Mouse (Mus musculus): ENCODE measurements at regions not wholly inside any gene's neighbourhood (a gene's known extent, or its start where the extent isn't known, plus 50 kb on each side); places are given as distances from the start of the nearest gene placed in this dataset.

DNA sequence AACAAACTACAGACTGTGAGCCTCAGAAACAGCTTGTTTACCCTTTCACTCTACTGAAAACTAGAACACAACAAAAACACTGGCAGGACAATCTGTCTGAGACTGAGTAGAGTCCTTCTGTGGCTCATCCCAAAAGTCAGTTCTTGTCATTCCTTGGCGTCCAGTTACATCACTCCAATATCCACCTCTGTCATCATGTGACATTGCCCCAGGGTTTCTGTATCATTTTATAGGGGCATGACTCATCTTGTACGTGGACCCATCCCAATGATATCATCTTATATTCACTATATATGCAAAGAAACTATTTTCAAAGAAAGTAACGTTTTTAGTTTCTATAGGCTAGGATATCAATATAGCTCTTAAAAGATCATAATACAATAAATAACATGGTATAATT is 152.3 kb downstream of the Dkk2 start:
- no peaks in the 10 kb centered on the region for H3K9me3 ChIP-seq
- no peak overlapping the region for H3K4me3 ChIP-seq
- no peak overlapping the region for H3K27ac ChIP-seq (replicated peaks)
- no peaks in the 10 kb centered on the region for H3K36me3 ChIP-seq
- no peak for ATAC-seq (replicated peaks)
- no peak overlapping the region for H3K4me2 ChIP-seq (replicated peaks)
- 82% methylated on average over 3 of the region's 3 CpGs for WGBS
- H3K27me3 ChIP-seq, result no peaks in the 10 kb centered on the region
- no peaks in the 10 kb centered on the region for H3K4me1 ChIP-seq
- H3K9ac ChIP-seq (replicated peaks), result no peak overlapping the region

DNA sequence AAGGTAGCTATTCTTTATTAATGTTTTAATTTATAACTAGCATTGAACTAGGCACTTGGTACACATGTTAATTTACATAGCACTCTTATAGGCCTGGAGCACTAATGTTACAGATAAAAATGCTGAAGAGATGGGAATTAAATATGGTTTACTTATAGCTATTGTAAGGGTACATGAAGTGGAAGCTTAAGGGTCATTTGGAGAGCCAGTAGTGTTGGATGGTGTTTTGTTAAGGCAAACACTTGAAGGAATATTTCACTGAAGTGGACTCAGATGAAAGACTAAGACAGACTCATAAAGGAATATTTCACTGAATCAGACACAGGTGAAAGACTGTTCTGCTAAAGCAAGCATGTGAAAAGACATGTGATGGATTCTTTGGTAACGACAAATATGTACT is 172.7 kb downstream of the Dkk2 start:
- H3K4me2 ChIP-seq (replicated peaks), result no peak overlapping the region
- no peaks in the 10 kb centered on the region for H3K36me3 ChIP-seq
- no peak overlapping the region for H3K4me3 ChIP-seq
- no peaks in the 10 kb centered on the region for H3K27me3 ChIP-seq
- ATAC-seq (replicated peaks), result no peak
- H3K4me1 ChIP-seq, result no peaks in the 10 kb centered on the region
- 89% methylated on average over 1 of the region's 1 CpGs for WGBS
- no peak overlapping the region for H3K9ac ChIP-seq (replicated peaks)
- H3K9me3 ChIP-seq, result no peaks in the 10 kb centered on the region
- no peak overlapping the region for H3K27ac ChIP-seq (replicated peaks)

DNA sequence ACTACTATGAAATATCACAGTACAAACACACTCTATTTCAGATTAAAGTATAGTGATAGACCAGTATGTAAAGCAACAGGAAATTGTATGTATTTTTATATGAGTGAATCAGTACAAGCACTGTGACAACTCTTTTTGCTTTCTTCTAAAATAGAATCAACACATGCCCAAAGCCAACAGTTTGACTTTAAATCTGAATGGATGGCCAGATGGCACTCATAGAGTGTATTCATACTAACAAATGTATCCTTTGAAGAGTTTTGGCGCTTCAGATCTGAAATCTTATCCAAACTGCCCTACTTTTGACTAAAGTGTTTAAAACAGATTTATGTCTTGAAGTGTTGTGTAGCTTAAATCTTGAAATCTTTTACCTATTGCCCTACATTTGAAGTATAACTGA is 184.5 kb downstream of the Dkk2 start:
- Histone ChIP-seq H3K36me3 (no peaks in the 10 kb centered on the region), H3K27ac (replicated peaks) (no peak overlapping the region), H3K4me1 (no peaks in the 10 kb centered on the region), H3K4me2 (replicated peaks) (no peak overlapping the region), H3K4me3 (no peak overlapping the region), H3K9ac (replicated peaks) (no peak overlapping the region), H3K9me3 (no peaks in the 10 kb centered on the region), H3K27me3 (no peaks in the 10 kb centered on the region)
- ATAC-seq (replicated peaks), result no peak; the same call in 1 of the 2 replicates
- WGBS, result 69% methylated on average over 1 of the region's 1 CpGs

- Histone ChIP-seq H3K36me3 (no peaks in the 10 kb centered on the region), H3K9ac (replicated peaks) (no peak overlapping the region), H3K4me2 (replicated peaks) (no peak overlapping the region), H3K4me3 (no peak overlapping the region), H3K27ac (replicated peaks) (no peak overlapping the region), H3K4me1 (no peaks in the 10 kb centered on the region), H3K9me3 (no peaks in the 10 kb centered on the region), H3K27me3 (no peaks in the 10 kb centered on the region)
- 82% methylated on average over 10 of the region's 10 CpGs for WGBS
- ATAC-seq (replicated peaks), result no peak
Observed at GRCm38 (mm10) chr3:132274786-132275185, 189.7 kb downstream of the Dkk2 start.

GRCm38 (mm10) chr3:132277771-132278170 is 192.7 kb downstream of the Dkk2 start:
- Histone ChIP-seq H3K27me3 (no peaks in the 10 kb centered on the region), H3K9ac (replicated peaks) (no peak overlapping the region), H3K27ac (replicated peaks) (no peak overlapping the region), H3K4me2 (replicated peaks) (no peak overlapping the region), H3K4me1 (no peaks in the 10 kb centered on the region), H3K4me3 (no peak overlapping the region), H3K9me3 (no peaks in the 10 kb centered on the region), H3K36me3 (no peaks in the 10 kb centered on the region)
- WGBS, result 80% methylated on average over 1 of the region's 1 CpGs
- no peak for ATAC-seq (replicated peaks)

GRCm38 (mm10) chr3:132287714-132288113 is 202.6 kb downstream of the Dkk2 start:
- no peak overlapping the region for H3K9ac ChIP-seq (replicated peaks)
- H3K4me1 ChIP-seq, result no peaks in the 10 kb centered on the region
- WGBS, result 37% methylated on average over 3 of the region's 3 CpGs
- H3K4me3 ChIP-seq, result no peak overlapping the region
- H3K27me3 ChIP-seq, result no peaks in the 10 kb centered on the region
- no peak overlapping the region for H3K27ac ChIP-seq (replicated peaks)
- ATAC-seq (replicated peaks), result no peak
- H3K9me3 ChIP-seq, result no peaks in the 10 kb centered on the region
- H3K4me2 ChIP-seq (replicated peaks), result no peak overlapping the region
- H3K36me3 ChIP-seq, result no peaks in the 10 kb centered on the region

- H3K4me1 ChIP-seq, result no peaks in the 10 kb centered on the region
- no peak overlapping the region for H3K27ac ChIP-seq (replicated peaks)
- no peaks in the 10 kb centered on the region for H3K36me3 ChIP-seq
- 62% methylated on average over 4 of the region's 4 CpGs for WGBS
- no peak overlapping the region for H3K4me3 ChIP-seq
- no peak overlapping the region for H3K4me2 ChIP-seq (replicated peaks)
- no peak for ATAC-seq (replicated peaks)
- H3K27me3 ChIP-seq, result no peaks in the 10 kb centered on the region
- no peaks in the 10 kb centered on the region for H3K9me3 ChIP-seq
- H3K9ac ChIP-seq (replicated peaks), result no peak overlapping the region
Observed at GRCm38 (mm10) chr3:132326961-132327360, 241.9 kb downstream of the Dkk2 start.

DNA sequence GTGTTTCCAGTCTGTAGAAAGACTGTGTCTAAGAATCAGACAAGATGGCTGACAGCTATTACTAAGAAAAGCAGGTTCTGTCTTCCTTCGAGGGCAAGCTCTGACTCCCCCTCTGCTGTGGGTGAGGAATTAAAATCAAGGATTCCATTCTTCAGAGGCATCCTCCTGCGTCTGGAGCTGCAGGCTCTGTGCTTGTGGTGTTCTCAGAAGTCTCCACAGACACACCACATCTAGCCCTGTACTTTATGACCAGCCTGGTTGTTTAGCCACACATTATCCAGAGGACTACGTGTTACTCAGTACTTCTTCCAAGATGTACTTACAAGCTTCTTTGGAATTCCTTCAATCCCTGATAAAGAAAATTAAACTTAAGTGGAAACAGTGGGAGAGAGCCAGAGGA is 258.5 kb downstream of the Dkk2 start:
- H3K4me1 ChIP-seq, result no peaks in the 10 kb centered on the region
- no peak for ATAC-seq (replicated peaks)
- no peak overlapping the region for H3K4me2 ChIP-seq (replicated peaks)
- H3K27me3 ChIP-seq, result no peaks in the 10 kb centered on the region
- no peak overlapping the region for H3K27ac ChIP-seq (replicated peaks)
- no peak overlapping the region for H3K9ac ChIP-seq (replicated peaks)
- 56% methylated on average over 3 of the region's 3 CpGs for WGBS
- no peaks in the 10 kb centered on the region for H3K9me3 ChIP-seq
- no peaks in the 10 kb centered on the region for H3K36me3 ChIP-seq
- no peak overlapping the region for H3K4me3 ChIP-seq

DNA sequence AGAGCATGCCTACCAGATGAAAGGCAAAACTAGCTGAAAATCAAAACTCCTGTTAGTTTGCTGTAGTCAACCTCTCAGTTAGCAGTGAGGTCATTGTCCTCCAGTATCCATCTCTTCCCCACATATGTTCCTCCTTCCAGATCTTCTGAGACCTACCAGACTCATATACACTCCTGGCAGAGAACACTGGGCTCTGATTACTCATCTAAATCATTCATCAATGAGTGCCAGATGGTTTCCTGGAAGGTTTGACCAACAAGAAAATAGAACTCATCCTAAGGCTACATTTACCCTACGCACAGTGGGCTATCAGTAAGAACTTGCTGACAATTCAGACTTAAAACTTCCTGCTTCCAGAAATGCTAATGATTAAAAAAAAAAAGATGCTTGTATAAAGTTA is 260.8 kb downstream of the Dkk2 start:
- ATAC-seq (replicated peaks), result no peak
- Histone ChIP-seq H3K4me1 (no peaks in the 10 kb centered on the region), H3K4me2 (replicated peaks) (no peak overlapping the region), H3K27ac (replicated peaks) (no peak overlapping the region), H3K4me3 (no peak overlapping the region), H3K9ac (replicated peaks) (no peak overlapping the region), H3K36me3 (no peaks in the 10 kb centered on the region), H3K9me3 (no peaks in the 10 kb centered on the region), H3K27me3 (no peaks in the 10 kb centered on the region)
- 89% methylated on average over 1 of the region's 1 CpGs for WGBS

GRCm38 (mm10) chr3:132349602-132350001 is 264.5 kb downstream of the Dkk2 start:
- no peak overlapping the region for H3K27ac ChIP-seq (replicated peaks)
- H3K9ac ChIP-seq (replicated peaks), result no peak overlapping the region
- 80% methylated on average over 1 of the region's 1 CpGs for WGBS
- no peak for ATAC-seq (replicated peaks)
- H3K4me1 ChIP-seq, result no peaks in the 10 kb centered on the region
- no peak overlapping the region for H3K4me2 ChIP-seq (replicated peaks)
- H3K36me3 ChIP-seq, result no peaks in the 10 kb centered on the region
- no peaks in the 10 kb centered on the region for H3K27me3 ChIP-seq
- H3K4me3 ChIP-seq, result no peak overlapping the region
- H3K9me3 ChIP-seq, result no peaks in the 10 kb centered on the region

DNA sequence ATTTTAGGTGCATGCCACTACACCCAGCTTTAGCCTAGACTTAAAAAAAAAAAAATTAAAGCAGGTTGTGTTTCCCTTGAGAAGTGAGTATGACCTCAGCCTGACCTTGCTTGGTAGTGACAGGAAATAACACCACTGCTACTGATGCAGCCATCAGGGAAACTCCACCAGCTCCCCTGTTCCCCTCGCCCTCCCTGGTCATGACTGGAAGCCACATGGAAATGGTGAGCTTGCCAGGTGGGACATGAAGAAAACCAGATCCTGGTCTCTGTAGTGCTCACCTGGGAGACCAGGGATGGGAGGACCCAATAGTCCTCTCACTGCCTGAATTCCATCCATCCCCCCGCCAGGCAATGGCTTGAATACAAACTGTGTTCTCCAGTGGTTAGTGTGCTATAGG is 268.1 kb downstream of the Dkk2 start:
- 70% methylated on average over 2 of the region's 2 CpGs for WGBS
- Histone ChIP-seq H3K4me3 (no peak overlapping the region), H3K27ac (replicated peaks) (no peak overlapping the region), H3K27me3 (no peaks in the 10 kb centered on the region), H3K4me1 (no peaks in the 10 kb centered on the region), H3K9ac (replicated peaks) (no peak overlapping the region), H3K9me3 (no peaks in the 10 kb centered on the region), H3K36me3 (no peaks in the 10 kb centered on the region), H3K4me2 (replicated peaks) (no peak overlapping the region)
- ATAC-seq (replicated peaks), result no peak

- H3K27ac ChIP-seq (replicated peaks), result no peak overlapping the region
- no peak overlapping the region for H3K4me3 ChIP-seq
- no peaks in the 10 kb centered on the region for H3K36me3 ChIP-seq
- H3K9ac ChIP-seq (replicated peaks), result no peak overlapping the region
- no peaks in the 10 kb centered on the region for H3K9me3 ChIP-seq
- no peak for ATAC-seq (replicated peaks)
- no peaks in the 10 kb centered on the region for H3K27me3 ChIP-seq
- no peak overlapping the region for H3K4me2 ChIP-seq (replicated peaks)
- WGBS, result 87% methylated on average over 3 of the region's 3 CpGs
- H3K4me1 ChIP-seq, result no peaks in the 10 kb centered on the region
Observed at GRCm38 (mm10) chr3:132359596-132359995, 270.0 kb upstream of the Gimd1 start.

DNA sequence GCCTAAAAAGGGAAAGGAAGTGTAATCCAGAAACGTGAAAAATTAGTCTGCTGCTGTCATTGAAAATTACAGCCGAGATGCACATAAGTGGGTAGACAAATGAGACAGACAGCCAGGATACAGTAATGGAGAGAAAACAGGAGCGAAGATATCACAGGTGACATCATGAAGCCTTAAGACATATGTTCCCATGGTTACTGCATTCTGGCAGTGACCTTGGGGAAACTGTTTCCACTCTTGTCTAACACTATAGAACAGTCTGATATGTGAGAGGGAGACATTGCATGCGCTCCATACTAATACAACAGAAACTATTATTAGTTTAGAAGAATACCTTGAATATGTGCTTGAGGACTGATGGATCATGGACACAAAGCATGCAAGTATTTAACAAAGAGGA is 254.0 kb upstream of the Gimd1 start:
- Histone ChIP-seq H3K27me3 (no peaks in the 10 kb centered on the region), H3K36me3 (no peaks in the 10 kb centered on the region), H3K27ac (replicated peaks) (no peak overlapping the region), H3K9ac (replicated peaks) (no peak overlapping the region), H3K4me3 (no peak overlapping the region), H3K4me1 (no peaks in the 10 kb centered on the region), H3K4me2 (replicated peaks) (no peak overlapping the region), H3K9me3 (no peaks in the 10 kb centered on the region)
- WGBS, result 70% methylated on average over 4 of the region's 4 CpGs
- no peak for ATAC-seq (replicated peaks)
